12 mouse cellular contexts compared by ENCODE assay signal in the genomic region with DNA sequence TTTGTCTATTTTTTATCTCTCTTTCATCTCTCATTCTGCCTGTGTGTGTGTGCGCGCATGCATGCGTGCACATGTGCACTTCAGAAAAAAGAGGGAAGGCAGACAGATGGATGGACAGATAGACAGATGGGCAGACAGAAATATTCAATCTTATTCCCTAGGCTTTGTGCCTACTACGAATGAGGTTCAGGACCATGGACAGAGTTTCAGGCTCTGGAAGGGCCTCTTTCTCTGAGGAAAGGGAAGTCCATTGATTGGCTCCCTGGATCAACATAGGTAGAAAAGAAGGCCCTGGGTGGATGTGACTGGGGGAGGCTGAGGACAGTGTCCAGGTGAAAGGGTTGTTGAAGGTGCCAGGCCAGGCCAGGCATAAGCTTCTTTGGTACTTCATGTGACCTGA. TPM values are rescaled to one million over a fixed set of nuclear protein-coding genes. Genes with fewer than 3 reads are reported as not detected.
DNase-seq lines count a peak whose midpoint lies in the region; ATAC-seq and TF ChIP-seq lines count a peak whose summit lies in the region.
"Had no signal": no experiment of that assay in that cellular context is flagged by ENCODE, and none has a peak within 500 bp of the region (broad histone marks: within the 10 kb centered on the region; RNA-seq: fewer than 3 reads in every experiment).

No protein-coding gene starts in this region.

- H3K36me3 ChIP-seq in lung, embryonic 14.5 days (ENCODE audit: insufficient read depth): no peaks in the 10 kb centered on the region
- no peaks in the 10 kb centered on the region for H3K36me3 ChIP-seq in limb, embryonic 11.5 days (ENCODE audit: control insufficient read depth, insufficient read depth, low read length)
- H3K36me3 ChIP-seq: heart, embryonic 12.5 days; neural tube, embryonic 12.5 days had no signal

- no peak overlapping the region for H3K4me2 ChIP-seq in lung, embryonic 14.5 days
- no peak overlapping the region for H3K4me2 ChIP-seq in limb, embryonic 11.5 days (ENCODE audit: low read depth, severe bottlenecking)
- H3K4me2 ChIP-seq: heart, embryonic 12.5 days; neural tube, embryonic 12.5 days had no signal

- ATAC-seq in lung, embryonic 14.5 days (ENCODE audit: insufficient read depth): no peak
- no peak for ATAC-seq in limb, embryonic 11.5 days (ENCODE audit: insufficient number of reproducible peaks, low FRiP score, low TSS enrichment, low read depth)
- ATAC-seq in megakaryocyte progenitor cell, adult 5-6 weeks (replicated peaks; ENCODE audit: poor library complexity): no peak

- H3K9me3 ChIP-seq in lung, embryonic 14.5 days (ENCODE audit: low read depth, low read length): no peaks in the 10 kb centered on the region
- H3K9me3 ChIP-seq in limb, embryonic 11.5 days (ENCODE audit: control insufficient read depth, low read length): no peaks in the 10 kb centered on the region
- H3K9me3 ChIP-seq: heart, embryonic 12.5 days; neural tube, embryonic 12.5 days had no signal

- no peak overlapping the region for H3K9ac ChIP-seq in lung, embryonic 14.5 days
- H3K9ac ChIP-seq in limb, embryonic 11.5 days (ENCODE audit: low read length): no peak overlapping the region
- H3K9ac ChIP-seq: heart, embryonic 12.5 days; neural tube, embryonic 12.5 days had no signal

- H3K4me1 ChIP-seq in lung, embryonic 14.5 days (ENCODE audit: insufficient read depth): no peaks in the 10 kb centered on the region
- no peaks in the 10 kb centered on the region for H3K4me1 ChIP-seq in limb, embryonic 11.5 days (ENCODE audit: control insufficient read depth, insufficient read depth, low read length)
- H3K4me1 ChIP-seq: heart, embryonic 12.5 days; neural tube, embryonic 12.5 days had no signal

- TF ChIP-seq CTCF in lung, embryonic 14.5 days (IDR thresholded peaks at IDR 0.05; ENCODE audit: low read depth): no peak

- peak; percentile 59 for DNase-seq in adrenal gland, postnatal 14 days
- DNase-seq in adrenal gland, postnatal 25 days: no peak
- peak; percentile 86 for DNase-seq in lung, embryonic 14.5 days
- DNase-seq in lung, postnatal 4 days: no peak
- DNase-seq in adipocyte (ENCODE audit: low spot score): peak; percentile 45
- DNase-seq in limb, embryonic 11.5 days (ENCODE audit: low spot score): peak; percentile 73
- no peak for DNase-seq in spleen, postnatal 4 days (ENCODE audit: low spot score in 2 of 2)
- DNase-seq: spleen, adult 18-20 months had no signal

- 63% methylated on average over 4 of the region's 4 CpGs for WGBS in lung, embryonic 14.5 days
- 72% methylated on average over 4 of the region's 4 CpGs for WGBS in limb, embryonic 11.5 days

- no peak overlapping the region for H3K27ac ChIP-seq in lung, embryonic 14.5 days (ENCODE audit: low read depth)
- H3K27ac ChIP-seq in limb, embryonic 11.5 days (replicated peaks; ENCODE audit: low read depth, low read length): no peak overlapping the region
- H3K27ac ChIP-seq: neural tube, embryonic 12.5 days had no signal

- H3K4me3 ChIP-seq in lung, embryonic 14.5 days (ENCODE audit: low read depth, low read length): no peak overlapping the region
- H3K4me3 ChIP-seq in limb, embryonic 11.5 days (ENCODE audit: low read depth, low read length): no peak overlapping the region
- H3K4me3 ChIP-seq: heart, embryonic 12.5 days; neural tube, embryonic 12.5 days had no signal

- no peaks in the 10 kb centered on the region for H3K27me3 ChIP-seq in lung, embryonic 14.5 days (ENCODE audit: insufficient read depth, low read length)
- H3K27me3 ChIP-seq in limb, embryonic 11.5 days (ENCODE audit: control insufficient read depth, insufficient read depth, low read length): 0 out of 2 replicates have a peak, but pooled peaks cover 2% of the 10 kb centered on the region

RNA-seq across cellular contexts. Expression of gene Tmem132e, which starts 17.1 kb away (rescaled TPM):
- 0.85 and 0.90 TPM in 2 replicates for total RNA-seq in adrenal gland, postnatal 14 days (2021)
- 0.33 and 1.3 TPM in 2 replicates for total RNA-seq in adrenal gland, postnatal 25 days (2021)
- 0.33 and 0.38 TPM in 2 replicates for polyA plus RNA-seq in lung, embryonic 14.5 days (2014; fragmentation: Nextera tagmentation; extraction: Ambion mirVana)
- 0.32 and 0.38 TPM in 2 replicates for polyA plus RNA-seq in limb, embryonic 11.5 days (2014; fragmentation: Nextera tagmentation; extraction: Ambion mirVana)
- total RNA-seq in megakaryocyte progenitor cell, adult 5-6 weeks (2015): not detected in 2 replicates
- total RNA-seq in megakaryocyte progenitor cell, adult 5-6 weeks (2017): not detected in 2 replicates
- polyA plus RNA-seq: C2C12 had no signal

Comparison
In these comparisons a context has a peak if more than half of its experiments do, and no peak if none do; other contexts are left out.
1. DNase-seq: peak in adrenal gland, postnatal 14 days (single experiment), lung, embryonic 14.5 days (single experiment), adipocyte (single experiment) and limb, embryonic 11.5 days (single experiment); none in adrenal gland, postnatal 25 days (single experiment), lung, postnatal 4 days (0 of 2) and spleen, postnatal 4 days (0 of 2).